Mouse (Mus musculus) CD8-positive naive resting alpha-beta T cell, adult 2 months (primary cell): ENCODE data around the gene Nfxl1.

ENCODE experiments used
- DNase-seq, 2 experiments: peaks; one replicate each; pipeline ENCODE4 v3.0.0; 2022; ENCODE audit warnings: low read depth in 2 of 2, low spot score in 2 of 2

The Nfxl1 gene

GRCm38 (mm10) chr5:72502778-72503177 lies 56.7 kb downstream of the Nfxl1 start:
- DNase-seq: no peak

- DNase-seq: no peak
Measured at GRCm38 (mm10) chr5:72501763-72502162, 57.7 kb downstream of the Nfxl1 start.

- no peak for DNase-seq
Measured at GRCm38 (mm10) chr5:72498271-72498670, 61.2 kb downstream of the Nfxl1 start.

GRCm38 (mm10) chr5:72496756-72497155 lies 62.7 kb downstream of the Nfxl1 start:
- no peak for DNase-seq

- no peak for DNase-seq
Measured at GRCm38 (mm10) chr5:72493906-72494305, 65.6 kb downstream of the Nfxl1 start.

GRCm38 (mm10) chr5:72491232-72491631 lies 68.3 kb downstream of the Nfxl1 start:
- DNase-seq: no peak

- DNase-seq: no peak
Measured at GRCm38 (mm10) chr5:72480456-72480855, 79.0 kb downstream of the Nfxl1 start.

GRCm38 (mm10) chr5:72472317-72473009 lies 87.0 kb downstream of the Nfxl1 start:
- no peak for DNase-seq

- DNase-seq: no peak
Measured at GRCm38 (mm10) chr5:72471746-72472145, 87.7 kb downstream of the Nfxl1 start.

GRCm38 (mm10) chr5:72464932-72465331 lies 94.6 kb downstream of the Nfxl1 start:
- DNase-seq: no peak
